Mouse (Mus musculus) urinary bladder, postnatal 36 days (tissue): ENCODE data around the gene Irak2.
"Not testable (repeated sequence)": the region's sequence is repeated elsewhere in the genome, so short reads cannot be mapped to it uniquely, and the experiment has no call there.

Experiments
- DNase-seq, 2 experiments: peaks; one replicate each; pipeline ENCODE4 v3.0.0; 2022; ENCODE audit warnings: low spot score in 2 of 2, mixed read lengths in 1 of 2

The Irak2 gene

GRCm38 (mm10) chr6:113667611-113668122, 29.4 kb downstream of the Irak2 start:
- DNase-seq = no peak

DNA sequence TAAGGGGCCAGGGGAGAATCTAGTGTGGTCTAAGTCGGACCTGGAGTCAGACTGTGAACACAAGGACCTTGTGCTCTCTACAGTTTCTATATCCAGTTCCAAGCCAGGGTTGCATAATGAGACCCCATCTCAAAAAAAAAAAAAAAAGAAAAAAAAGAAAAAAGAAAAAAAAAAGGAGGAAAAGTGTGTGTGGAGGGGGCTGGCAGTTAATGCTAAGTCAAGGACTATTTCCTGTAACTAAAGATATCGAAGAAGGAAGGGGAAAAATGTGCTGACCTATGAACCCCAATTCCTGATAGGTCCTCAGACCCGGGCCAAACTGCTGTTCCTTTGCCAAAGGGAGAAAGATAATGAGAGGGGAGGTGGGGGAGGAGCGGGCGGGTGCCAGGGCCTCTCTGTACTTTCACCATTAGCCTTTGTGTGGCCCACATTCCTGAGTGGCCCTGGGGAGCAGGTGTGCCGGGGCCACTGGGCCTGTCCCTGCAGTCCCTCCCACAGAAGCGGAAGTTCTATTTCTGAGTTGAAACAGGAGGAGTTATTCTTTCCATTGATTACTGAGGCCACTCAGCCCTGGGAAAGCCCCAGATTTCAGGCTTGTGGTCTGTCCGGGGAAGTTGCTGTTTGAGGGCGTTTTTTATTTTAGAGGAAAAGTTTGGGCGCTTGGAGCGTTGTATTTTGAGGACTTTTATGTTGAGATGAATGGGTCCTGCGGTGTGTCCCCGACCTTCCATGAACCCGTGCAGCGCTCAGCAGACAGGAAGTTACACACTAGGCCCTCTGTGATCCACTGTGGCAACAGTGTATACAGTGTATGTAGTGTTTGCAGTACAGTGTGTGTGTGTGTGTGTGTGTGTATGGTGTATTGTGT, 30.3 kb downstream of the Irak2 start:
- DNase-seq = peak in 1 of 2 experiments; percentile 39

- DNase-seq = no peak
These were observed 31.6 kb downstream of the Irak2 start for GRCm38 (mm10) chr6:113669821-113670220.

DNA sequence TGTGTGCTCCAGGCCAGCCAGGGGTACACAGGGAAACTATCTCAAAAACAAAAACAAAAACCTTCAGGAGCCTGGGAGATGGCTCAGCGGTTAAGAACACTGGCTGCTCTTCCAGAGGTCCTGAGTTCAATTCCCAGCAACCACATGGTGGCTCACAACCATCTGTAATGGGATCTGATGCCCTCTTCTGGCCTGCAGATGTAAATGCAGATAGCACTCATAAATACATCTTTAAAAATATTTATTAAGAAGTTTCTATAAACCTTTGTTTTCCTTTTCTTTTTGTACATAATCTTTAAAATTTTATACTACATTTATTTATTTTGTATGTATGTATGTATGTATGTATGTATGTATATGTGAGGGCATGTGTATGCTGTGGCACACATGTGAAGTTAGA, 33.8 kb downstream of the Irak2 start:
- DNase-seq = not testable (repeated sequence)

GRCm38 (mm10) chr6:113672989-113673388, 34.7 kb downstream of the Irak2 start:
- no peak for DNase-seq

- peak in 1 of 2 experiments; percentile 46 for DNase-seq
These were observed 37.0 kb downstream of the Irak2 start for GRCm38 (mm10) chr6:113675234-113675633.

- DNase-seq = no peak
These were observed 37.7 kb downstream of the Irak2 start for GRCm38 (mm10) chr6:113675991-113676390.

- no peak for DNase-seq
These were observed 38.9 kb downstream of the Irak2 start for GRCm38 (mm10) chr6:113677070-113677734.

GRCm38 (mm10) chr6:113678246-113679012, 40.2 kb downstream of the Irak2 start:
- DNase-seq = no peak

DNA sequence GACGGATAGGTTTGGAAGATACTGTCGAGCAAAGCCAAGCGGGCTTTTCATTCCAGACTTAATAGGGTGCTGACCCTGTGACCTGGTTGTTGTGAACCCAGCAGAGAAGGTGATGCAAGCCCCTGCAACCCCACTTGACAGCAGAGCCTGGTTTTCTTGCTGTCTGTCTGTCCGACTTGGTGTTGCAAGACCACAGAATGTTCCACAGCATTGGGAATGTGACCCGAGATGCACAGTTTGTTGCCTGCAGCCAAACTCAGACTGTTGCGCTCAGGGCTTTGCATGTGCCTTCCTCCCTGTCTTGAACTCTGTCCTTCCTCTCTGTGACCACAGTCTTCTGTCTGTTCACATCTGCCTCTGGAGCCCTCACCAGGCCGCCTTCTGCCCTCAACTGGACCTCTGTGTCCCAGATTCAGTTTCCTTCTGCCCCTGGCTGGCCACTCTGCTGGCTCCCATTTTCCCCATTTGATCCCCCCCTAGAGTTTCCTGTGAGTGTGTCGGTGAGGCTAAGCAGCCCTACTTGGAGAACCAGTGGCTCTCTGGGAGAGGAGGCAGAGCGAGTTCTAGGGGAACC, 41.8 kb downstream of the Irak2 start:
- no peak for DNase-seq

GRCm38 (mm10) chr6:113681271-113681670, 43.0 kb downstream of the Irak2 start:
- DNase-seq = peak; percentile 77 to 85

- DNase-seq = no peak
These were observed 45.0 kb downstream of the Irak2 start for GRCm38 (mm10) chr6:113683081-113683825.

GRCm38 (mm10) chr6:113686551-113687125, 48.4 kb downstream of the Irak2 start:
- no peak for DNase-seq

DNA sequence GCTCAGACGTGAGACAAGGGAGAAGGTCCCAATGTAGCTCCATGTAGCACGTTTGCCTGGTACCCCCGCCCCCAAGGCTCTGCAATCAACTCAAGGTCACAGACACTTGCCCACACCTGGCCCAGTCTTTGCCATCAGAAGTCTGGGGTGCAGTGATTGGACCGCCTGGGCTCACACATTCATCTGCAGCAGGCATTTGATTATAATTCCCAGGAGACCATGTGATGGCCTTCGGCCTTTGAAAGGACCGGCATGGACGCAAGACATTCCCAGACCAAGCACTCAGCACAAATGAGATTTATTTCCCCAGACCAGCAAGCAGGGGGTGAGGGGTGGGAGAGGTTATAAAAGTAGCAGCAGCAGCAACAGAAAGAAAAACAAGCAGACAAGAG, 51.7 kb downstream of the Irak2 start:
- no peak for DNase-seq

- peak; percentile 73 to 83 for DNase-seq
These were observed 52.3 kb downstream of the Irak2 start for GRCm38 (mm10) chr6:113690400-113691083.

DNA sequence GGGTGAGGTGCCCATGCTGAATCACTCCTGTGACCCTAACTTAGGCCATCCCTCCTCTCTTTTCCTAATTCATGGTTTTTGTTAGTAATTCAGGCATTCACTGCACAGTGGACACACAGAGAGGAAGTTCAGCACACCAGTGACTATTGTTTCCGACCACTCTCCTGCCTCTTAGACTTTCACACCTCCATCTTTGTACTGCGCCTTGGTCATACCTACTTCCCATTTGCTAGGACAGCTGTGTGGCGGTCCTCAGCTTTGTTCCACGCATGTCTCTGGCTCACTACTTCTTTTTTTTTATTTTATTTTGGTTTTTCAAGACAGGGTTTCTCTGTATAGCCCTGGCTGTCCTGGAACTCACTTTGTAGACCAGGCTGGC, 52.8 kb downstream of the Irak2 start:
- no peak for DNase-seq

DNA sequence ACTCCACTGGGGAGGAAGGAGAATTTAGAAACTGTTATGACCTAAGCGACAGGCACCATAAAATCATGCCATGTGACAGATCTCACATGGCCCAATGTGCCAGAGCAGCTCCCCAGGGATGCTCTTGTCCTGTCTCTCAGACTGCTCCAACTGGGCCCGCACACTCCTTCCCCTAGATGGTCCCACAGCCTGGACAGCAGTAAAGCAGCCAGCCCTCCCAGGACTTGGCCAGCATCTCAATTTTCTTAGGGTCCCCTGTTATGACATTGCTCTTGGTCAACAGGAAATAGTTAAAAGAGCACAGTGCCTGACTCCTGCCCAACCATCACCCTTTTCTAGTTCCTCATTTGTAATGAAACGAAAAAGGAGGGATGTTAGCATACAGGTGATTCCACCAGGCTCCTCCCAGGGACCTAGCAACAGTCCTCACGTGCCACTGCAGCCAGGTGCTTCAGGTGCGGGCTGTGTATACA, 54.4 kb downstream of the Irak2 start:
- no peak for DNase-seq

DNA sequence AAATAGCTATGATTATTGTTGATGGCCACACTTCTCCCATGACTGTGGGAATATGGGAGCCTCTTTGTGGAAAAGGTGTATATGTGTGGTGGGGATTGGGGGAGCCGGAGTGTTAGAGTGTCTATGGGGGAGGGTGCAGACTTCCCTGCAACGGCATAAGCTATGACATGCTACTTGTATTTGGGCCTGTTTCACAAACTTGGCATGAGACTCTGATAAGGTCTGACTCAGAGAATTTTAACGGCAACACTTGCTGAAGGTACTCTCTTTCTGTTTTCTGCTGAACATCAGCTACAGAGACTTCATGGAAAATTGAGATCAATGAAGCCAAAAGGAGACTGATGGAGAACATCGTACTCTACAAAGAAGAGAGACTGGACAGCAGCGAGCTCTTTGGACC, 55.1 kb downstream of the Irak2 start:
- DNase-seq = no peak

DNA sequence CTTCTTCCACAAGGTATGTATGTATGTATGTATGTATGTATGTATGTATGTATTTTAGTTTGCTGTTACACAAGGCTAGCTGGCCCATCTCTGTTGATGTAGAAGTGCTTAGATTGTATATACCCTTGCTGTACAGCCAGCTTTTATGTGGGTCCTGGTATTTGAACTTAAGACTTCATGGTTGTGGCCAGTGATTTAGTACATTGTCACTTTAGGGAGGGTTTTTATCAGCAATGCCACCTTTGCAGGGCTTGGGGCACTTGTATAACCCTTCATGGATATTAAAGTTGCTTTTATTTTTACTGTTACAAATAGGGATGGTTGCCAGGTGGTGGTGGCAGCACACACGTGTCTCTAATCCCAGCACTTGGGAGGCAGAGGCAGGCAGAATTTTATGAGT, 56.9 kb downstream of the Irak2 start:
- no peak for DNase-seq

- no peak for DNase-seq
These were observed 57.6 kb downstream of the Irak2 start for GRCm38 (mm10) chr6:113695766-113696355.
